Mouse (Mus musculus): ENCODE results near the gene Gsc2.

DNA sequence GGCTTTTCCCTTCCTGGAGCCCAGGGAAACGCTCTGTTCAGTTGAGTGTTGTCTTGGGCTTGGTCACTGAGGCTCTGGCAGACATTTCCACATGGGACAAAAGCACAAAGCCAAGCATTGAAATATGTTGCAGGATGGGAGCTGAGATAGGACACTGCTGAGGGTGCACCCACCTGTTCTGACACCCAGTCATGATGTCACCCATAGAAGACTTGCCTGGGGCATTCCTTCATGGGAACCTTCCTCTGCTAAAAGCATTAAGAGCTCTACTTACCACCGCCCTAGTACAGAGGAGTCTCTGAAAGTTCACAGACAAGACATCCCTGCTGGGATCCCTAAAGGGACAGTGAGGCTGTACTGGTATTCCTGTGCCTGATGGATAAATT is 24.5 kb downstream of the Gsc2 start:
- TF ChIP-seq POLR2A (IDR thresholded peaks at IDR 0.05; ENCODE audit: low read depth, low read length): no peak
- TF ChIP-seq CTCF (IDR thresholded peaks at IDR 0.05; ENCODE audit: borderline replicate concordance, insufficient read depth, low read length): no peak
